Mouse (Mus musculus) 416B (cell line): Measurements from ENCODE around the gene Btbd35f29.
A peak's percentile ranks its signal among the peaks of the same experiment; 100 is the strongest.
"Not testable (repeated sequence)": the region's sequence is repeated elsewhere in the genome, so short reads cannot be mapped to it uniquely, and the experiment has no call there.

Source experiments
- DNase-seq: peaks from one replicate; pipeline ENCODE4 v3.0.0; 2011; ENCODE audit warnings: low read depth

Btbd35f29 gene

GRCm38 (mm10) chrX:31117374-31117773 lies at the start of gene Btbd35f29:
Gene Btbd35f29 (plus strand): TSS chrX:31117674.
- DNase-seq = not testable (repeated sequence)

GRCm38 (mm10) chrX:31141416-31141815 lies 23.9 kb downstream of the Btbd35f29 start:
- DNase-seq = not testable (repeated sequence)

GRCm38 (mm10) chrX:31145144-31145543 lies 27.7 kb downstream of the Btbd35f29 start:
- not testable (repeated sequence) for DNase-seq

- not testable (repeated sequence) for DNase-seq
Measured at GRCm38 (mm10) chrX:31145835-31146234, 28.4 kb downstream of the Btbd35f29 start.

- DNase-seq = peak; percentile 7
Measured at GRCm38 (mm10) chrX:31158534-31159085, 41.1 kb downstream of the Btbd35f29 start.

GRCm38 (mm10) chrX:31159450-31160322 lies 42.2 kb downstream of the Btbd35f29 start:
- DNase-seq = not testable (repeated sequence)

- DNase-seq = not testable (repeated sequence)
Measured at GRCm38 (mm10) chrX:31160554-31160953, 43.1 kb downstream of the Btbd35f29 start.

- not testable (repeated sequence) for DNase-seq
Measured at GRCm38 (mm10) chrX:31162638-31163037, 45.2 kb downstream of the Btbd35f29 start.

- not testable (repeated sequence) for DNase-seq
Measured at GRCm38 (mm10) chrX:31165193-31165592, 47.7 kb downstream of the Btbd35f29 start.
